Mouse (Mus musculus): ENCODE results near the gene Rnf111.

GRCm38 (mm10) chr9:70503015-70503603, 416 bp downstream of the Rnf111 start:
- TF ChIP-seq CTCF (IDR thresholded peaks at IDR 0.05; ENCODE audit: extremely low read depth, insufficient read depth, low read length): no peak
- TF ChIP-seq POLR2A (IDR thresholded peaks at IDR 0.05; ENCODE audit: extremely low read depth, insufficient read depth, low read length): no peak

Data from cortical plate, adult 2 months (tissue).